Mouse (Mus musculus): Measurements from ENCODE around the gene Mfsd10. TPM values are rescaled to one million over a fixed set of nuclear protein-coding genes. Genes with fewer than 3 reads are reported as not detected.

Gene Mfsd10
- polyA plus RNA-seq (2012) = 228 and 296 TPM in 2 replicates

DNA sequence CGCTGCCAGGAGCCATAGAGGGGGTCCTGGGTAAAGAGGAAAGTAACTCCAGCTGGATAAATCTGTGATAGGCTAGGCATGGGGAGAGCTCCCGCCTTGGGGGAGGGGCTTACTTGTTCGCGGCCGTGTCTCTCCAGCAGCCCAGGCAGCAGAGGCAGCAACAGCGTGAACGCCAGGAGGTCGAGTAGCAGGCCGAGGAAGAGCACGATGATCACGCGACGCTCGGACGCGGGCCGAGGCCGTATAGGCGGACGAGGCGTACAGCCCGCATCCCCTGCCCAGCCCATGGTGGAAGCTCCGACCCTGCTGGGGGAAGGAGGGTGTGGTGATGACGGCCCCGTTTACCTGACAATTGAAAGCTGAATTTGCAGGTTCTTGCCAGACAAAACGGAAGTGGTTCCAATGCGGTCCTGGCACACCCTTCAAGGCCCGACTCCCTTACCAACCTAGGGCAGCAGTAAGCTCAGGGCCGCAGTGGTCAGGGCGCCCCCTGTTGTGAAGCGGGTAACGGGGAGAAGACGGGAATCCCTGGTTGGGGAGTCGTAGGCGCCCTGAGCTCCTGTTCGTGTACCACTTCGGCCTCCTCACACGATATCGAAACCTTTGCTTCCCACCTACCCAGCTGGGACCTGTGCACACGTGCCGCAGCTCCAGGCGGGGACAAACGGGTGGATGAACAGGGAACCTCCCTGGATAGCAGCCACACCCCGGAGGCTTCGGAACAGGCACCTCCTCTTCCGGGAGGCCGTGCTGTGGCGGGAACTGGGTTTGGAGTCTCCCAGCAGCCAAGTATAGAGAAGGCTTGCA, at the start of gene Mfsd10:
Gene Mfsd10 (minus strand): TSS at position 732 of the 807 bp plus-strand sequence.
- no peak for TF ChIP-seq GATA1 (IDR thresholded peaks at IDR 0.05; ENCODE audit: low read length)

DNA sequence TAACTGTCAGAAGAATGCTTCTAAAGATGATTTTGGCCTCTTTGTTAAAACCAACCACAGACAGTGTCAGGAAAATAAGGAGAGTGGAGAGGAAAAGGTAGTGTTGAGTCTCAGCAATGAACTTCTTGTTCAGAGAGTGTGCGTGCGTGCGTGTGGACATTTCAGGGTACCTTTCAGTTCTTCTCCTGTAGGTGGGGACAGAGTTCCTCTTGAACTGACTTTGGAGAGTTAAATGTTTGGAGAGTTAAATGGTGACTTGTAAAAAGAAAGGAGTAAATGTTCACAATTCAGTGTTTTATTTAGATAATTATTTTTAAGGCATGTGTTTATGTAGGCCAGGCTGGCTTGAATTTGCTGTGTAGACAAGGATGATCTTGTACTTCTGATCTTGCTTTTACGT, 33.3 kb upstream of the Mfsd10 start:
- TF ChIP-seq GATA1 (IDR thresholded peaks at IDR 0.05; ENCODE audit: low read length) = no peak

DNA sequence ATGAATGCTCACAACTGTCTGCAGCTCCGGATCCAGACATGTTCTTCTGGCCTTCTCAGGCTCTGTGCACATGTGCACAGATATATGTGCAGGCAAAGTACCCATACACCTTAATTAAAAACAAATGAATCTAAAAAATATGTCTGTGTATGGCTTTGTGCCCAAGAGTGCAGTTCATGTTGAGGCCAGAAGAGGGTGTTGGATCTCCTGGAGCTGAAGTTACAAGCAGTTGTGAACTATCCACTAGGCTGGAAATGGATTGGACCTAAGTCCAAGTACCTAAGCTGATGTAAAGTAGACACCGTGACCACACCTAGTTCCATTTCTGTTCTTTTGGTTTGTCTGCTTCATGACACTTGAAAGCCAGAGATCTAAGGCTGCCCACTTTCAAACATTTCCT, 32.5 kb upstream of the Mfsd10 start:
- TF ChIP-seq GATA1 (IDR thresholded peaks at IDR 0.05; ENCODE audit: low read length) = no peak

DNA sequence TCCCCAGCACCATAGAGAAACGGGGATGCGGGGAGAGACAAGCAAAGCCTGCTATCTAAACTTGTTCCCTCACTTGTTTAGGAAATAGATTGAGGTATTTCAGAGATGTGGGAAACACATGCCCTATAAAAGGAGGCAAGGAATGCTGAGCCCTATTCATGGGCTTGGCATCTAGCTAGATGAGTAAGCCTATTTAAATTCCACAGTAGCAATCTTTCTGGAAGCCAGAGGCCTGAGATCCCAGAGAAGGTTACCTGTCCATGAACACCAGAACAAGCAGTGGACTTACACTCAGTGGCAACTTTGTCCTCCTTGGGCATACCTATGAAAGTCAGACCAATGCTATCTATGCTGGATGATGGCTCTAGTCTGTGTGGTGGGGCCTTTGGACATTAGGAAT, 26.2 kb upstream of the Mfsd10 start:
- TF ChIP-seq GATA1 (IDR thresholded peaks at IDR 0.05; ENCODE audit: low read length) = no peak

DNA sequence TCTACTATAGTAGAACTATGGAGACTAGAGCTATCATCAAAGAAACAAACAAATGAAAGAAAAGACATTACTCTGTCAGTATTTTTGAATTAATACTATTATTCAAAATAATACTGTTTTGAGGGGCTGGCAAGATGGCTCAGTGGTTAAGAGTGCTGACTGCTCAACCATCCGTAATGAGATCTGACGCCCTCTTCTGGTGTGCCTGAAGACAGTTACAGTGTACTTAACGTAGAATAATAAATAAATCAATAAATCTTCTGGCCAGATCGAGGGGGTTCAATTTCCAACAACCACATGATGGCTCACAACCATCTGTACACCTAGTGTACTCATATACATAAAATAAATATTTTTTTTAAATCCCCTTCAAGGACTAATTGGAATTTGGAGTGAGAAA, 24.9 kb upstream of the Mfsd10 start:
- no peak for TF ChIP-seq GATA1 (IDR thresholded peaks at IDR 0.05; ENCODE audit: low read length)

DNA sequence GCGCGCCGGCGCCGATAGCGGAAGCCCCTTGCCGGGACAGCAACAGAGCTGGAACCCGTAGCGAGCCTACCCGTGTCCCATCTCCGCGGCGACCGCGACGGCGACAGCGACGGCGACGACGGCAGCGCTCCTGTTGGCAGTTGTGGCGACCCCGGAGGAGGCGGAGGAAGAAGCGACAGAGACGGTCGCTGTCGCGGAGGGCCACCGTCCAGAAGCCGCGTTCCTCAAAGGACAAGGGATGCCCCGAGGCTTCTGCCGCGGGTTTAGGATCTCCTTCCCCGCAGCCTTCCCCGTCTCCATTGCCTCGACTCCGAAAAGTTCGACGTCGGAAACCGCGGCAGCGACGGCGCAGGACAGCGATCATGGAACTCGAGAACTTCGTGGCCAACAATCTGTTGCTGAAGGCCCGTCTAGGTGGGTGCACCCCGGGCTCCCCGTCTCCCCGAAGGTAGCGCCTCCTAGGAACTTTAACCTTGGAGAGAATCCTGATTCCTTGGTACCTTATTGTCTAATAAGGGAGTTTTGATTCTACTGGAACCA, 23.6 kb upstream of the Mfsd10 start:
- TF ChIP-seq GATA1 (IDR thresholded peaks at IDR 0.05; ENCODE audit: low read length) = no peak

DNA sequence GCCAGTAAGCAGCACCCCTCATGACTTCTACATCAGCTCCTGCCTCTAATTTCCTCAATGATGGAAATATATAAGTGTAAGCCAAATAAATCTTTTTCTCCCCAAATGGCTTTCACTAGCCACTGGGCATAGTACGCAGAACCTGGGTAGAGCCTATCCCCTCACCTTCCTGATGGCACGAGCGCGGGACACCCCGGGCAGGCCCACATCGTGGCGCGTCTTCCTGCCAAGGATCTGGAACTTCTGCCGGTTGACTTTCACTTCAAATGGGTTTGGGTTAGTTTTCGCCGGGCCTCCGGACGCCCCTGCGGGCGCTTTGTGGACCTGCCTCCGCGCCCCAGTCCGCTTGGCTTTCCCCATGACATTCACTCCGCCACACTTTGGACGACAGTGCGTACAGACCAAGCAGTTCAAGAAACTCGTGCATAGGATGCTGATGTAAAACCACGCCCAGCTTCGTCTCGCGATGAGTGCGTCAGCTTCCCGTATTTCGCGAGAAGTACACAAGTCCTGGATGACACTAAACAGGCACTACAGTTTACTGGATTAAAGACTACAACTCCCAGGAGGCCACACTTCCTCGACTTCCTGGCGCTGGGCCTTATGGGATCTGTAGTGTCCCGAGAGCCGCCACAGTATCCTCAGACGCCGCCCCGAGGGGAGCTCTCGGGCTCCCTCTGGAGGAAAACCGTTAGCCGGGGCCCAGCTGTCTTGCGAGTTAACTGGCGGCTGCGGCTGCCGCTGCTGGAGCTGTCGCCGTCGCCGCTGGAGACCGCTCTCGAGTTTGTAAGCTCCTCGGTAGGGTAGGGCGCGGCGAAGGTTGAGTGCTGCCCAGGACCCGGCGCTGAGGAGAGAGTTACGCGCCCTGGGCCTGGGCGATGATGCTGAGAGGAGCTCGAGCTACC, 22.9 kb upstream of the Mfsd10 start, which contains the start of the genes Nop14 and Grk4:
Gene Nop14 (minus strand): TSS at position 463 of the 905 bp plus-strand sequence.
Gene Grk4 (plus strand): TSS at position 694 of the 905 bp plus-strand sequence.
- TF ChIP-seq GATA1 (IDR thresholded peaks at IDR 0.05; ENCODE audit: low read length) = no peak

DNA sequence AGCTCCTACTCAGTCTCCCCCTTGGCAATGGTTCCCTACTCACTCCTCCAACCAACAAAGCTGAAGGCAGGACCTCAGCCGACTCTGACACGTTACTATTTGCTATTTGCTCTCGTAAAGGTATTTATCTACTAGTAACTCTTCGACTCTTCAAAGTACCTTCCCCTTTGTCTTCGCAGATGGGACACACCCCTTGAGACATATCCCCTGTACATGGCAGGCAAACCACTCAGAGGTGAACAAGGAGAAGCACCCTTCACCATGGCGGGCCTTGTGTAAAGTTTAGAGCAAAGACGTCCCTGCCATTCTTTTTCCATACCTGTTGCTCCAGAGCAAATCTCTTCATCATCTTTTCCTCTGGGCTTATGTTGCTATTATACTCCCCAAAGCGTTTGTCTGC, 20.5 kb upstream of the Mfsd10 start:
- TF ChIP-seq GATA1 (IDR thresholded peaks at IDR 0.05; ENCODE audit: low read length) = no peak

DNA sequence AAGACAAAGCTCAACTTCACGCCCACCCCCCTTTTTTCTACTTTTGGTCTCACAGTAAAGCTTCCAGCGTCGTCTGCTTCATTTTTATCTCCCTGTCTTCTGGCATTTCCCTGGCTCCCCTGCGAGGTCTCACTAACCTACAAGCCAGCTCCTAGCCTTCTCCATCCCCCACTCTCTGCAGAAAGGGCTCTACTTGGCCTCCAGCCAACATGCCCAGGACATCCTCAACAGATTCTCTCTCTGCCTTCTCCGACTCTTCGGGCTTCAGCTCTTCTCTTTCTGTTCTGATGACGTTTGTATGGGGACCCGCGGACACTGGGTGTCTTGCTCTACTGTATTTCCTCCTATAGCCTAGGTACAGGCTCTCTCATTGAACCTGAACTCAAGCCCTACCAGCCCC, 17.9 kb upstream of the Mfsd10 start:
- no peak for TF ChIP-seq GATA1 (IDR thresholded peaks at IDR 0.05; ENCODE audit: low read length)

DNA sequence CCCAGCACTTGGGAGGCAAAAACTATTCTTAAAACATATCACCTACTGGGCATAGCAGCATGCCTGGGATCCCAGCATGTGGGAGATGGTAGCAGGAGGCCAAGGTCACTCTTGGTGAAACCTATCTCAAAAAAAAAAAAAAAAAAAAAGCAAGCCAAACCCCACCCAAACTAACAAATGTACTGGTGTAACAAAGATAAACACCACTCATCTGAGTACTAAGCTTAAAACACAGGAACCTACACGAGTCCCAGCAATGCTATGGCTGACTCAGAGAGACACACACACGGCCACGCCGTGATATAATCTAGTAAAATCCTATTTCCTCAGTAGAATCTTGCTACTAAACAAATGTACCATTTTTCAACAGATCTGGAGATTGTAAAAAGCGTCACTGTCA, 15.9 kb upstream of the Mfsd10 start:
- no peak for TF ChIP-seq GATA1 (IDR thresholded peaks at IDR 0.05; ENCODE audit: low read length)

DNA sequence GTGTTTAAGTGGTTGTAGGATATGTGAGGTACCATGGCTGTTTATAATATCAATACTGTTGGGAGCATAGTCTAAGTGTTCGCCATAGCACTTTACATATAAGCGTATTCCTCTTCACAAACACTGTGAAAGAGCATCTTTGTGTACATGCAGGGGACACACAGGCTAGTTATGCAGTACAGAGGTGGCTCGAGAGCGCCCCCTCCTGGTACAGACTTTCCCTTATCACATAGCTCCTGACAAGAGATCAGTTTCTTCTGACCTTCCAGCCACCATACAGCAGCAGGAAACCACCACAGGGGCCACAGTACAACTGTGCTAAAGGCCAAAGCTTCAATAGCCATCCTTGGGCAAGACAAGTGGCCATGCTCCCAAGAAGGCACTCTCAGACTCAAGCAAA, 10.6 kb upstream of the Mfsd10 start:
- no peak for TF ChIP-seq GATA1 (IDR thresholded peaks at IDR 0.05; ENCODE audit: low read length)

DNA sequence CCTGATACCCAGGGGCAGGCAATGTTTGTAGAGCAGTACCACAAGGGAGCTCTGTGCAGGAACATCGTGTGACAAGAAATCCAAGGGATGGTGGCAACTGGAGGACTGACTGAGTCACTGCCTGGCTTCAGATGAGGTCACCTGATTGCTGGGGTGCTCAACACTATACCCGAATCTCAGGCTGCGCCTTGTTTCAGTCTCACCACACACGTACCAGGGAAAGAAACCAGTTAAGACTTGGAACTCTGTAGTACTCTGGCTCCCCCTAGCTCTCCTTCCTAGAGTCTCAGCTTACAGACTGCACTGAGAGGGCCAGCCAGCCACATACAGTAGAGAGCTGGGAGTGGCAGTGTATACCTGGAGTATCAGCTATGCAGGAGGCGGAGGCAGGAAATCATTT, 5.9 kb upstream of the Mfsd10 start:
- no peak for TF ChIP-seq GATA1 (IDR thresholded peaks at IDR 0.05; ENCODE audit: low read length)

DNA sequence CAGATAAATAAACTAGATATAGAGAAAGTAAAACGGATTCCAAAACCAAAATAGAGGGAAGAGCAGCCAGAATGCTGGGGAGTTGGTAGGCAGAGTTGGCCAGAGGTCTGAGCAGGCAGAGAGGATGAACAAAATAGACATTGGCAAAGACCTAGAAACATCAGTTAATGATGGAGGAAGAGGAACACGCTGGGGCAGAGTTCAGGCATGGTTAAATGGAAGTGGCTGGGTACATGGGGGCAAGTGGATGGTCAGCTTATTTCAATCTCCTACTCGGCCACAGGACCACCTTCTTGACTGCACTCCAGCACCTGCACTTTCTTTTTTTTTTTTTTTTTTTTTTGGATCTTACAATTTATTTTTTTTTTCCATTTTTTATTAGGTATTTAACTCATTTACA, 5.0 kb upstream of the Mfsd10 start:
- TF ChIP-seq GATA1 (IDR thresholded peaks at IDR 0.05; ENCODE audit: low read length) = no peak

DNA sequence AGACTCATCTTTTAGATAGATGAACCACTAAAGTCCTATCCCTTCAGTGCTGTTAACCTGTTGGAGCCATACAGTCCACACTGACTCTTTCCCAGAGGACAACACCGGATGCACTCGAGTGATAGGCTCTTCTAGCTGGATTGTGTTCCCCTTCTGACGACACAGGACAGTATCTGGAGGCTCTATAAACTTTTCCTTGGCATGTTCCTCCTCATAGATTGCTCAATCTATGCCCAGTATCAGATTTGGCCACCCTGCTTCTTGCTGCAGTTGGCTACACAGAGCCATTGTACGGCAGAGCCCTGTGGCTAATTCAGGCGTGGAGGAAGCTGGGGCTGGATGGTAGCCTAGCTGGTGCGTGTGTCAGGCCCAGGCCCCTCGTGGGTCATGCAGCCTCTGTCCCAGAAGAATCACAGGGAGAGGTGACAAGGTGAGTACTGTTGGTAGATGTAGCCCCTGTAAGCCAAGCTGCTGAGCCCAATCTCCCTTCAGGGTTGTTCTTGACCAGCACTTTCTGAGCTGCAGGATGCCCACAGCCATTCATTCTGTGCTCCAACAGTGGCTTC, 662 bp upstream of the Mfsd10 start:
- no peak for TF ChIP-seq GATA1 (IDR thresholded peaks at IDR 0.05; ENCODE audit: low read length)

DNA sequence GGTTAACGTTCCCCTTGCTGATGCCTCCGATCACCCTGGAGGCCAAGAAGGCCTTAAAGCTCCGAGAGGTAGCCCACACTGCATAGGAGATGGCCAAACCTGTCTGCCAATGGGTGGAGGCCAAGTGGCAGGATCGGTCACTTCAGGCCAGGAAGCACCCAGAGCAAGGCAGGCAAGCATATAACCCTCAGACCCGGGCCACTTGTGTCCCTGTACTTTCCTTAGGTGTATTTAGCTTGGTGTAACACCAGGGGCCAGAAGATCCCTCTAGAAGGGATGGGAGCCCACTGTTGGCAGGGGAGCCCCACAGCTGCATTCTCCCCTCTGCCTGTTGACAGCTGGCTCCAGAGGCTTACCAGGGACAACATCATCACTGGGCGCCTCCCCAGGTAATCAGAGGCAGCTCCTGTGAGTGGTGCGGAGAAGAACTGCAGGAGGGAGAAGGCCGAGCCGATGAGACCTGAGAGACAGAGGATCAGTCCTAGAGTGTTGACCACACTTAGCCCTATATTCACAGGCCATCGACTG, 1.3 kb downstream of the Mfsd10 start:
- TF ChIP-seq GATA1 (IDR thresholded peaks at IDR 0.05; ENCODE audit: low read length) = no peak

Measured in G1E-ER4 (cell line).